Mouse (Mus musculus): ENCODE measurements around the gene Cdk5rap3. TPM values are rescaled to one million over a fixed set of nuclear protein-coding genes. Genes with fewer than 3 reads are reported as not detected.
A peak's percentile ranks its signal among the peaks of the same experiment; 100 is the strongest.

Gene Cdk5rap3
- polyA plus RNA-seq, 1 experiment from 2014 or later = 38.8 TPM

DNA sequence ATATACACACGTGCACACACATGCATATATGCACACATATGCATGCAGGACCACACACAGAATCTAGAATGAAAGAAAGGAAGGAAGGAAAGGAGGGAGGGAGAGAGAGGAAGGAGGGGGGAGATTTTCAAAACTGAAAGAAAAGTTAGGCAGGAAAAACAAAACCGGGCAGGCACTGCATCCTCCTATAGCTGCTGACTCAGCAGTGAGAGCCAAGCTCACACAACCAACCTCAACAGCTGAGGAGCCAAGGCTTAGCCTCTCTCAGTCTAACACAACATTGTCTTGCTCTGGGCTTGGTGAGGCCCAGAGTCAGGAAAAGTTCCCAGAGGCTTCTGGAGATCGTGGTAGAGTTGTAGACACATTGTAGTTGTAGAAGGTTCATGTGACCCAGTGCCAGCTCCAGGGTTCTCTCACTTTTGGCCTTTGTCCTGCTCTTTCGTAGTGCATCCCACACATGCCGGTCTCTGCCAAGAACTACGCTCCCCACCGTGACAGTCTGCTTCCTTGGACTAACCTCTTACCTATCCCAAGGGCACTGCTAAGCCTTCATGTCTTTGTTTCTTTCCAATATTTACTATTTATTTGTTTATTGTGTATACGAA is 29.3 kb downstream of the Cdk5rap3 start:
- no peak overlapping the region for H3K27ac ChIP-seq (ENCODE audit: low read length)

GRCm38 (mm10) chr11:96885901-96886340 is 30.4 kb downstream of the Cdk5rap3 start:
- 50% methylated on average over 5 of the region's 5 CpGs for WGBS (ENCODE audit: insufficient replicate concordance)
- Histone ChIP-seq H3K9ac (ENCODE audit: low read depth, low read length) (no peak overlapping the region), H3K27ac (ENCODE audit: low read length) (no peak overlapping the region), H3K27me3 (ENCODE audit: control insufficient read depth, insufficient read depth, low read depth, low read length) (no peaks in the 10 kb centered on the region), H3K4me2 (ENCODE audit: low read depth, low read length) (no peak overlapping the region), H3K36me3 (ENCODE audit: control insufficient read depth, insufficient read depth) (no peaks in the 10 kb centered on the region), H3K4me3 (ENCODE audit: low read depth, low read length) (no peak overlapping the region), H3K4me1 (ENCODE audit: control insufficient read depth, low read depth, low read length) (no peaks in the 10 kb centered on the region; the same call in 1 of the 2 replicates), H3K9me3 (replicated peaks; ENCODE audit: control insufficient read depth, low read length) (no peaks in the 10 kb centered on the region)
- ATAC-seq (ENCODE audit: low read depth) = no peak

More for the DNA sequence above, 29.3 kb downstream of the Cdk5rap3 start:
- Histone ChIP-seq H3K9ac (ENCODE audit: low read depth, low read length) (no peak overlapping the region), H3K27me3 (ENCODE audit: control insufficient read depth, insufficient read depth, low read depth, low read length) (no peaks in the 10 kb centered on the region), H3K4me3 (ENCODE audit: low read depth, low read length) (no peak overlapping the region), H3K36me3 (ENCODE audit: control insufficient read depth, insufficient read depth) (no peaks in the 10 kb centered on the region), H3K4me2 (ENCODE audit: low read depth, low read length) (no peak overlapping the region), H3K4me1 (ENCODE audit: control insufficient read depth, low read depth, low read length) (no peaks in the 10 kb centered on the region; the same call in 1 of the 2 replicates), H3K9me3 (replicated peaks; ENCODE audit: control insufficient read depth, low read length) (no peaks in the 10 kb centered on the region)
- no peak for ATAC-seq (ENCODE audit: low read depth)
- 63% methylated on average over 8 of the region's 8 CpGs for WGBS (ENCODE audit: insufficient replicate concordance)

GRCm38 (mm10) chr11:96880296-96880695 is 36.0 kb downstream of the Cdk5rap3 start:
- Histone ChIP-seq H3K9ac (ENCODE audit: low read depth, low read length) (no peak overlapping the region), H3K4me2 (ENCODE audit: low read depth, low read length) (no peak overlapping the region), H3K27me3 (ENCODE audit: control insufficient read depth, insufficient read depth, low read depth, low read length) (peaks cover 25% of the 10 kb centered on the region), H3K4me1 (ENCODE audit: control insufficient read depth, low read depth, low read length) (peaks cover 3% of the 10 kb centered on the region), H3K27ac (ENCODE audit: low read length) (no peak overlapping the region), H3K9me3 (replicated peaks; ENCODE audit: control insufficient read depth, low read length) (no peaks in the 10 kb centered on the region), H3K4me3 (ENCODE audit: low read depth, low read length) (no peak overlapping the region), H3K36me3 (ENCODE audit: control insufficient read depth, insufficient read depth) (no peaks in the 10 kb centered on the region)
- peak; percentile 27; the same call in 1 of the 2 replicates for ATAC-seq (ENCODE audit: low read depth)
- 53% methylated on average over 9 of the region's 9 CpGs for WGBS (ENCODE audit: insufficient replicate concordance)

GRCm38 (mm10) chr11:96879359-96879758 is 36.9 kb downstream of the Cdk5rap3 start:
- peaks cover 3% of the 10 kb centered on the region for H3K4me1 ChIP-seq (ENCODE audit: control insufficient read depth, low read depth, low read length)
- H3K4me3 ChIP-seq (ENCODE audit: low read depth, low read length) = no peak overlapping the region
- no peaks in the 10 kb centered on the region for H3K36me3 ChIP-seq (ENCODE audit: control insufficient read depth, insufficient read depth)
- no peaks in the 10 kb centered on the region for H3K9me3 ChIP-seq (replicated peaks; ENCODE audit: control insufficient read depth, low read length)
- H3K9ac ChIP-seq (ENCODE audit: low read depth, low read length) = no peak overlapping the region
- no peak overlapping the region for H3K4me2 ChIP-seq (ENCODE audit: low read depth, low read length)
- 19% methylated on average over 7 of the region's 7 CpGs for WGBS (ENCODE audit: insufficient replicate concordance)
- peaks cover 33% of the 10 kb centered on the region for H3K27me3 ChIP-seq (ENCODE audit: control insufficient read depth, insufficient read depth, low read depth, low read length)
- no peak for ATAC-seq (ENCODE audit: low read depth)
- no peak overlapping the region for H3K27ac ChIP-seq (ENCODE audit: low read length)

DNA sequence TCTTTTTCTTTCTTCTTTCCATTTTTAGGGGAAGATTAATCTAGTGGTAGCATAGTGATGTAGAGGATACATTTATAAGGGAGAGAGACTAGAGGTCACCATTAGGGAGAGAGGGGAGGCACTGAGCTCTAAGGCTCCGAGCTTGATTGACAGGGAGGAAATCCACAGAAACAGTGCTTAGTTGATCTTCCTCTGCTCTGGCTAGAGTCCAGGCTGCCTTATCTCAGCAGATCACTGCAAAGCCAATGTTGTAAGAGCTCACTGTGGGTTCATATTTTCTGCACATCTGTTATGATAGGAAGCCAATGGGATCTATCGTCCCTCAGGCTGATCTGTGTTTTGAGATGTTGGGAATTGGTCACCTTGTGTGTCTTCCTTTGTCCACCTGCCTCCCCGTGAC is 37.6 kb downstream of the Cdk5rap3 start:
- WGBS (ENCODE audit: insufficient replicate concordance) = 6% methylated on average over 3 of the region's 3 CpGs
- H3K4me2 ChIP-seq (ENCODE audit: low read depth, low read length) = no peak overlapping the region
- peaks cover 39% of the 10 kb centered on the region for H3K27me3 ChIP-seq (ENCODE audit: control insufficient read depth, insufficient read depth, low read depth, low read length)
- no peak overlapping the region for H3K9ac ChIP-seq (ENCODE audit: low read depth, low read length)
- H3K4me3 ChIP-seq (ENCODE audit: low read depth, low read length) = no peak overlapping the region
- H3K4me1 ChIP-seq (ENCODE audit: control insufficient read depth, low read depth, low read length) = peaks cover 3% of the 10 kb centered on the region
- H3K36me3 ChIP-seq (ENCODE audit: control insufficient read depth, insufficient read depth) = no peaks in the 10 kb centered on the region
- peak; percentile 30; the same call in 1 of the 2 replicates for ATAC-seq (ENCODE audit: low read depth)
- no peak overlapping the region for H3K27ac ChIP-seq (ENCODE audit: low read length)
- no peaks in the 10 kb centered on the region for H3K9me3 ChIP-seq (replicated peaks; ENCODE audit: control insufficient read depth, low read length)

DNA sequence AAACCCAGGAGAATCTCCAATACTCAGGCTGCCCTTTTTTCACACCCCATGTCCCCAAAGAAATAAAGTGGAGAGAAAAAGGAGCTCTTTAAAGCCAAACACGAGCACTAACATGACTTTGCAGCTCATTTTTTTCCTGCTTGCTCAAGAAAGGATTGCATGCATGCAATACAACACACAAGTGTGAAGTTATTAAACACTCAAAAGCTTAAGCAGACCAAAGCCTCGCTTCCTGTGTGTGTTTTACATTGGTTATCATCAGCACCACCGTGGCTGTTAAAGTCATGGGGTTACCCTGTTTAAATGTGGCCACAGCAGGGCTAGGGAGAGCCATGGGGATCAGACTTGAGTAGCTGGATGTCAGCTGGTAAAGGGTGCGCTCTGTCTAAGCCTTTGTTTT is 39.2 kb downstream of the Cdk5rap3 start:
- Histone ChIP-seq H3K36me3 (ENCODE audit: control insufficient read depth, insufficient read depth) (no peaks in the 10 kb centered on the region), H3K9me3 (replicated peaks; ENCODE audit: control insufficient read depth, low read length) (no peaks in the 10 kb centered on the region), H3K27ac (ENCODE audit: low read length) (no peak overlapping the region), H3K4me2 (ENCODE audit: low read depth, low read length) (no peak overlapping the region), H3K27me3 (ENCODE audit: control insufficient read depth, insufficient read depth, low read depth, low read length) (peaks cover 56% of the 10 kb centered on the region), H3K9ac (ENCODE audit: low read depth, low read length) (no peak overlapping the region), H3K4me1 (ENCODE audit: control insufficient read depth, low read depth, low read length) (peaks cover 3% of the 10 kb centered on the region), H3K4me3 (ENCODE audit: low read depth, low read length) (no peak overlapping the region)
- ATAC-seq (ENCODE audit: low read depth) = no peak
- 32% methylated on average over 4 of the region's 4 CpGs for WGBS (ENCODE audit: insufficient replicate concordance)

- peaks cover 3% of the 10 kb centered on the region for H3K4me1 ChIP-seq (ENCODE audit: control insufficient read depth, low read depth, low read length)
- no peak overlapping the region for H3K27ac ChIP-seq (ENCODE audit: low read length)
- H3K4me3 ChIP-seq (ENCODE audit: low read depth, low read length) = no peak overlapping the region
- ATAC-seq (ENCODE audit: low read depth) = no peak
- no peak overlapping the region for H3K9ac ChIP-seq (ENCODE audit: low read depth, low read length)
- peaks cover 56% of the 10 kb centered on the region for H3K27me3 ChIP-seq (ENCODE audit: control insufficient read depth, insufficient read depth, low read depth, low read length)
- no peaks in the 10 kb centered on the region for H3K36me3 ChIP-seq (ENCODE audit: control insufficient read depth, insufficient read depth)
- H3K4me2 ChIP-seq (ENCODE audit: low read depth, low read length) = no peak overlapping the region
- WGBS (ENCODE audit: insufficient replicate concordance) = 25% methylated on average over 13 of the region's 13 CpGs
- no peaks in the 10 kb centered on the region for H3K9me3 ChIP-seq (replicated peaks; ENCODE audit: control insufficient read depth, low read length)
These were observed 39.8 kb downstream of the Cdk5rap3 start for GRCm38 (mm10) chr11:96876300-96877040.

- ATAC-seq (ENCODE audit: low read depth) = no peak
- H3K27ac ChIP-seq (ENCODE audit: low read length) = no peak overlapping the region
- H3K9ac ChIP-seq (ENCODE audit: low read depth, low read length) = no peak overlapping the region
- H3K27me3 ChIP-seq (ENCODE audit: control insufficient read depth, insufficient read depth, low read depth, low read length) = peaks cover 56% of the 10 kb centered on the region
- H3K4me1 ChIP-seq (ENCODE audit: control insufficient read depth, low read depth, low read length) = peaks cover 3% of the 10 kb centered on the region
- H3K9me3 ChIP-seq (replicated peaks; ENCODE audit: control insufficient read depth, low read length) = no peaks in the 10 kb centered on the region
- 0 out of 2 replicates have a peak overlapping the region, but pooled peaks have one; percentile 20 for H3K4me3 ChIP-seq (ENCODE audit: low read depth, low read length)
- no peaks in the 10 kb centered on the region for H3K36me3 ChIP-seq (ENCODE audit: control insufficient read depth, insufficient read depth)
- 1% methylated on average over 35 of the region's 35 CpGs for WGBS (ENCODE audit: insufficient replicate concordance)
- peak overlapping the region; percentile 43; the same call in 1 of the 2 replicates for H3K4me2 ChIP-seq (ENCODE audit: low read depth, low read length)
These were observed 40.6 kb downstream of the Cdk5rap3 start for GRCm38 (mm10) chr11:96875745-96876144.

GRCm38 (mm10) chr11:96875270-96875669 is 41.0 kb downstream of the Cdk5rap3 start:
- no peak for ATAC-seq (ENCODE audit: low read depth)

More at GRCm38 (mm10) chr11:96875270-96875669, 41.0 kb downstream of the Cdk5rap3 start:
- H3K4me1 ChIP-seq (ENCODE audit: control insufficient read depth, low read depth, low read length) = peaks cover 3% of the 10 kb centered on the region
- no peak overlapping the region for H3K27ac ChIP-seq (ENCODE audit: low read length)
- peaks cover 56% of the 10 kb centered on the region for H3K27me3 ChIP-seq (ENCODE audit: control insufficient read depth, insufficient read depth, low read depth, low read length)
- H3K36me3 ChIP-seq (ENCODE audit: control insufficient read depth, insufficient read depth) = no peaks in the 10 kb centered on the region
- no peak overlapping the region for H3K4me3 ChIP-seq (ENCODE audit: low read depth, low read length)
- H3K9me3 ChIP-seq (replicated peaks; ENCODE audit: control insufficient read depth, low read length) = no peaks in the 10 kb centered on the region
- H3K9ac ChIP-seq (ENCODE audit: low read depth, low read length) = no peak overlapping the region
- WGBS (ENCODE audit: insufficient replicate concordance) = 23% methylated on average over 4 of the region's 4 CpGs
- H3K4me2 ChIP-seq (ENCODE audit: low read depth, low read length) = no peak overlapping the region
